Mouse (Mus musculus): Measurements from ENCODE around the gene Atp8a1. TPM values are rescaled to one million over a fixed set of nuclear protein-coding genes. Genes with fewer than 3 reads are reported as not detected.

Gene Atp8a1
- polyA plus RNA-seq, 1 experiment from 2014 or later: 25.7 TPM

GRCm38 (mm10) chr5:67574039-67574438 is 273.2 kb downstream of the Atp8a1 start:
- DNase-seq (ENCODE audit: low spot score) (no peak), ATAC-seq (replicated peaks; ENCODE audit: low FRiP score) (no peak)
- no peaks in the 10 kb centered on the region for H3K4me1 ChIP-seq (replicated peaks; ENCODE audit: control insufficient read depth, insufficient read depth, low read length)
- no peak overlapping the region for H3K4me3 ChIP-seq (ENCODE audit: low read depth, low read length)
- 93% methylated on average over 9 of the region's 9 CpGs for WGBS
- H3K4me2 ChIP-seq (ENCODE audit: low read depth, low read length, severe bottlenecking): no peak overlapping the region
- H3K27me3 ChIP-seq (ENCODE audit: control insufficient read depth, insufficient read depth, low read length): no peaks in the 10 kb centered on the region
- no peaks in the 10 kb centered on the region for H3K9me3 ChIP-seq (ENCODE audit: control insufficient read depth, low read length)
- no peak overlapping the region for H3K27ac ChIP-seq (ENCODE audit: low read depth, low read length)
- no peak overlapping the region for H3K9ac ChIP-seq (ENCODE audit: low read length)
- H3K36me3 ChIP-seq (ENCODE audit: control insufficient read depth, insufficient read depth, low read length): no peaks in the 10 kb centered on the region

- Histone ChIP-seq H3K36me3 (ENCODE audit: control insufficient read depth, insufficient read depth, low read length) (no peaks in the 10 kb centered on the region), H3K4me3 (ENCODE audit: low read depth, low read length) (no peak overlapping the region), H3K27me3 (ENCODE audit: control insufficient read depth, insufficient read depth, low read length) (no peaks in the 10 kb centered on the region), H3K4me2 (ENCODE audit: low read depth, low read length, severe bottlenecking) (no peak overlapping the region), H3K9ac (ENCODE audit: low read length) (no peak overlapping the region), H3K27ac (ENCODE audit: low read depth, low read length) (no peak overlapping the region), H3K4me1 (replicated peaks; ENCODE audit: control insufficient read depth, insufficient read depth, low read length) (no peaks in the 10 kb centered on the region), H3K9me3 (ENCODE audit: control insufficient read depth, low read length) (no peaks in the 10 kb centered on the region)
- 75% methylated on average over 6 of the region's 6 CpGs for WGBS
- DNase-seq (ENCODE audit: low spot score) (no peak), ATAC-seq (replicated peaks; ENCODE audit: low FRiP score) (no peak)
These were observed 274.6 kb downstream of the Atp8a1 start for GRCm38 (mm10) chr5:67572552-67573155.

Small RNA genes lying within 50 kb of the gene (microRNA-seq; reads per million reads assigned to microRNA genes)
- not detected for gene Gm23617 (ENCODE audit: insufficient number of aligned reads)

Other genes with a start within 250 kb of the Atp8a1 start
- 0.76 and 0.95 TPM in 2 replicates for gene Shisa3, start 239.6 kb downstream of the Atp8a1 start, polyA plus RNA-seq (2014; fragmentation: Nextera tagmentation; extraction: Ambion mirVana)
- not detected in 2 replicates for gene Gm5108, start 94.2 kb upstream of the Atp8a1 start, polyA plus RNA-seq (2014; fragmentation: Nextera tagmentation; extraction: Ambion mirVana)
- not detected in 2 replicates for gene Gm21905, start 99.0 kb upstream of the Atp8a1 start, polyA plus RNA-seq (2014; fragmentation: Nextera tagmentation; extraction: Ambion mirVana)
- gene Grxcr1, start 184.4 kb upstream of the Atp8a1 start, polyA plus RNA-seq (2014; fragmentation: Nextera tagmentation; extraction: Ambion mirVana): not detected in 2 replicates